Mouse (Mus musculus): Measurements from ENCODE around the gene Ccdc169. TPM values are rescaled to one million over a fixed set of nuclear protein-coding genes. Genes with fewer than 3 reads are reported as not detected.

Ccdc169 gene
- polyA plus RNA-seq, 1 experiment, result not detected

DNA sequence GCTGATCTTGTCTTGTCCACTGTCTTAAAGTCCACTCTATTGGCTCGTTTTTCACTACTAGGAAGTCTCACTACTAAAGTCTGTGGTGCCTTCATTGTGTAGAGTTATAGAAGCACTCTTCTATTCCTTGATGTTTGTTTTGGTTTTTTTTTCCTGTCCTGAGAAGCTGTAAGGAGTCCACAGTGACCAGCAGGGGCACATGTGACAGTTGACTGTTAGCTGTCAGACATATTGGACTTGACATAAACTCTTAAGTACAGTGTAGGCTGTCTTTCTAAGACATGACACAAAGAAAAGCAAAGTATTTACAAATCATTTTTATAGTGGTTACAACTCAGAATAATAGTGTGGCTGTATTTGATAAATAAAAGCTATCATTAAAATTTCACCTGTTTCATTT is 22.1 kb upstream of the Ccdc169 start:
- TF ChIP-seq TAL1 (IDR thresholded peaks at IDR 0.05; ENCODE audit: low read length) (no peak), GATA1 (IDR thresholded peaks at IDR 0.05; ENCODE audit: low read length) (no peak)
- H3K4me1 ChIP-seq (ENCODE audit: control insufficient read depth), result peaks cover 15% of the 10 kb centered on the region
- H3K9me3 ChIP-seq (ENCODE audit: control insufficient read depth, low read length), result no peaks in the 10 kb centered on the region
- peaks cover 18% of the 10 kb centered on the region for H3K36me3 ChIP-seq (ENCODE audit: control insufficient read depth)
- H3K27me3 ChIP-seq (ENCODE audit: control insufficient read depth), result no peaks in the 10 kb centered on the region
- no peak overlapping the region for H3K4me3 ChIP-seq (replicated peaks)

DNA sequence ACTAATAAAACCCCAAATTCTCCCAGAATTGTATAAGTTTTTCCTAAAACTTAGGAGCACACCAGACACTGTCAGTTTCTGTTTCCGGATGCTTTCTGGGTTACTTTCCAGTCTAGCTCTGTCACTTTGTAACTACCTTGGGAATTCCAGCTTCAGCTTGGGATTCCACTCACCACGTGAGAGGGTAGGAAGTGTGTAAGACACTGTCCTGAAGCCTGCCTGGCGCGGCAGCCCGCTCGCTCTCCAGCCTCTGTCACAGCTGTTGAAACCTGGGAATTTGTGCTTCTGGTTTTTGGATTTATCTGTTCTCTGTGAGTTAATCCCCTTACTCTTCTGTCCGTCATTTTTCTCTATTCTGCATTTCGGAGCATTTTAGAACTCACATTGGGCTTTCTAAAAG is 21.1 kb upstream of the Ccdc169 start:
- Histone ChIP-seq H3K27me3 (ENCODE audit: control insufficient read depth) (no peaks in the 10 kb centered on the region), H3K36me3 (ENCODE audit: control insufficient read depth) (peaks cover 18% of the 10 kb centered on the region), H3K4me1 (ENCODE audit: control insufficient read depth) (peaks cover 15% of the 10 kb centered on the region), H3K9me3 (ENCODE audit: control insufficient read depth, low read length) (no peaks in the 10 kb centered on the region), H3K4me3 (replicated peaks) (no peak overlapping the region)
- no peak for TF ChIP-seq GATA1 (IDR thresholded peaks at IDR 0.05; ENCODE audit: low read length)
- TF ChIP-seq TAL1 (IDR thresholded peaks at IDR 0.05; ENCODE audit: low read length), result no peak

GRCm38 (mm10) chr3:55119275-55119898 is 17.8 kb upstream of the Ccdc169 start:
- H3K4me1 ChIP-seq (ENCODE audit: control insufficient read depth), result peaks cover 2% of the 10 kb centered on the region; the same call in 1 of the 2 replicates
- TF ChIP-seq GATA1 (IDR thresholded peaks at IDR 0.05; ENCODE audit: low read length) (no peak), TAL1 (IDR thresholded peaks at IDR 0.05; ENCODE audit: low read length) (no peak)
- no peak overlapping the region for H3K4me3 ChIP-seq (replicated peaks)
- H3K27me3 ChIP-seq (ENCODE audit: control insufficient read depth), result no peaks in the 10 kb centered on the region
- H3K9me3 ChIP-seq (ENCODE audit: control insufficient read depth, low read length), result no peaks in the 10 kb centered on the region
- peaks cover 34% of the 10 kb centered on the region for H3K36me3 ChIP-seq (ENCODE audit: control insufficient read depth)

DNA sequence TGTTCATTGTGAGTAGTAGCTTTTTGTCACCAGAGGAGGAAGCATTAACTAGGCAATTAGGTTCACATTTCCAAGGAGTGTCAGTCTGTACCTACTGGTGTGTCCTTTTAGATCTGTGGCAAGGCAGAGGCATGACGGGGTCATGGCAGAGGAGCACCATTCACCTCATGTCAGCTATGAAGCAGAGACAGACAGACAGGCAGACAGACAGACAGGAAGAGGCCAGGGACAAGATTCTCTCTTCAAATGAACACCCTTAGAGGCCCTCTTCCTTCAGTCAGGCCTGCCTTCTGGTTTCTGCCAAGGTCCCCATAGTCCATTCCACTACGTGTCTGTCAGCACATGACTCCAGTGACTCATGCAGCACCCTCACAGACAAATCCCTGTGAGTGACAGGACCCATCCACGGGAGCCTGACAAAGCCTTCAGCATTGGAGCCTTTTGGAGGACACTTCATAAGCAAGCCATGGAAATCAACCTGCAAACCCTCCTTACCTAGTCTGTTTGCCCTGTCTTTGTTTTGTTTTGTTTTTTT is 14.7 kb upstream of the Ccdc169 start:
- Histone ChIP-seq H3K4me1 (ENCODE audit: control insufficient read depth) (no peaks in the 10 kb centered on the region), H3K4me3 (replicated peaks) (no peak overlapping the region), H3K36me3 (ENCODE audit: control insufficient read depth) (peaks cover 44% of the 10 kb centered on the region), H3K9me3 (ENCODE audit: control insufficient read depth, low read length) (no peaks in the 10 kb centered on the region), H3K27me3 (ENCODE audit: control insufficient read depth) (no peaks in the 10 kb centered on the region)
- TF ChIP-seq GATA1 (IDR thresholded peaks at IDR 0.05; ENCODE audit: low read length), result no peak
- no peak for TF ChIP-seq TAL1 (IDR thresholded peaks at IDR 0.05; ENCODE audit: low read length)

GRCm38 (mm10) chr3:55123064-55123463 is 14.1 kb upstream of the Ccdc169 start:
- no peaks in the 10 kb centered on the region for H3K4me1 ChIP-seq (ENCODE audit: control insufficient read depth)
- TF ChIP-seq TAL1 (IDR thresholded peaks at IDR 0.05; ENCODE audit: low read length), result no peak
- TF ChIP-seq GATA1 (IDR thresholded peaks at IDR 0.05; ENCODE audit: low read length), result no peak
- no peaks in the 10 kb centered on the region for H3K9me3 ChIP-seq (ENCODE audit: control insufficient read depth, low read length)
- no peaks in the 10 kb centered on the region for H3K27me3 ChIP-seq (ENCODE audit: control insufficient read depth)
- no peak overlapping the region for H3K4me3 ChIP-seq (replicated peaks)
- H3K36me3 ChIP-seq (ENCODE audit: control insufficient read depth), result peaks cover 43% of the 10 kb centered on the region

DNA sequence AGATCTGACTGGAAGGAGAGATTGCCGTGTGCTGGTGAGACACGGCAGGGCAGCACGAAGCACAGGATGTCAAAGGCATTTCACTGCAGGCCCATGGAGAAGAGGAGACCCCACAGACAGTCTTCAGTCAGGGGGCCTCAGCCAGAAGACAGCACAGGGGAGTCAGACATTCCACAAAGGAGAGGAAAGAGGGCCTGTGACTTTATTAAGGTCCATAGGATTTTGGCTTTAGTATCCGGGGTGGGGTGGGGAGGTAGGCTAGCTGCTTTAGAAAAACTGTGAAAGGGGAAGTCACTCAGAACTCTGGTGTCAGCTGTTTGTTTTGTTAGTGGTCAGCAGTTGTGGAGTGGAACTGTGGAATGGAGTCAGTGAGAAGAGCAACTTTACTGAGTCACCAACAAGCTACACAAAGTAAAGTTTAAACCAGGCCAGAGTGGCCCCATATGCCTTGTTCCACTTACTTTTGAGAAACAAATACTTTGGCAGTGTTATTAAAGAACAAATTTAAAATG is 7.9 kb upstream of the Ccdc169 start:
- TF ChIP-seq GATA1 (IDR thresholded peaks at IDR 0.05; ENCODE audit: low read length) (no peak), TAL1 (IDR thresholded peaks at IDR 0.05; ENCODE audit: low read length) (no peak)
- no peaks in the 10 kb centered on the region for H3K4me1 ChIP-seq (ENCODE audit: control insufficient read depth)
- H3K4me3 ChIP-seq (replicated peaks), result no peak overlapping the region
- H3K9me3 ChIP-seq (ENCODE audit: control insufficient read depth, low read length), result no peaks in the 10 kb centered on the region
- H3K36me3 ChIP-seq (ENCODE audit: control insufficient read depth), result peaks cover 45% of the 10 kb centered on the region
- H3K27me3 ChIP-seq (ENCODE audit: control insufficient read depth), result no peaks in the 10 kb centered on the region

DNA sequence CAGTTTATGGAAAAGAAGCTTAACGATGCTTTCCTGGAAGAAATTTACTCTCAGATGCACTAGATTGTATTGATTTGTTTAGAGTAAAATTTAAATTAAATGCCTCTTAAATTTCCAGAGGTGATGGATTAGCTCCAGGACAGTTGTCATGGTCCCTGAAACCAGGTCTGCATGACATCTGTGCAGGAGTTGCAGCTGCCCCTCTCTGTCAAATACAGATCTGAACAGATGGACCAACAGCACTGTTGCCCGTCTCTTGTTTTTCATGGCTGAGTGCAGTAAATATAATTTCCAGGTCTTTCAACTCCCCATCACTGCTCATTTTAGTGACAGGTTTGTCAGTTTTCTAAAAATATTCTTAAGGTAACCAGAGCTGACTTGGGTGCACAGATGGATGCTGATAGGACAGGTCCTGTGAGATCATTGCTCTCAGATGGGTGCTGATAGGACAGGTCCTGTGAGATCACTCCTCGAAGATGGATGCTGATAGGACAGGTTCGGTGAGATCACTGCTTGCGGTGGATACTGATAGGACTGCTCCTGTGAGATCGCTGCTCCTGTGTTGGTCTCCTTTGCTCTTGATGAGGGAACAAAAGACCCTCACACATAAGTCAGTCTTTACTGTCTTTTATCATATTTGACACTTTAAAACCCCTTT is 5.4 kb upstream of the Ccdc169 start:
- H3K9me3 ChIP-seq (ENCODE audit: control insufficient read depth, low read length), result no peaks in the 10 kb centered on the region
- H3K4me3 ChIP-seq (replicated peaks), result no peak overlapping the region
- TF ChIP-seq GATA1 (IDR thresholded peaks at IDR 0.05; ENCODE audit: low read length) (no peak), TAL1 (IDR thresholded peaks at IDR 0.05; ENCODE audit: low read length) (no peak)
- H3K36me3 ChIP-seq (ENCODE audit: control insufficient read depth), result peaks cover 44% of the 10 kb centered on the region
- no peaks in the 10 kb centered on the region for H3K27me3 ChIP-seq (ENCODE audit: control insufficient read depth)
- H3K4me1 ChIP-seq (ENCODE audit: control insufficient read depth), result no peaks in the 10 kb centered on the region

DNA sequence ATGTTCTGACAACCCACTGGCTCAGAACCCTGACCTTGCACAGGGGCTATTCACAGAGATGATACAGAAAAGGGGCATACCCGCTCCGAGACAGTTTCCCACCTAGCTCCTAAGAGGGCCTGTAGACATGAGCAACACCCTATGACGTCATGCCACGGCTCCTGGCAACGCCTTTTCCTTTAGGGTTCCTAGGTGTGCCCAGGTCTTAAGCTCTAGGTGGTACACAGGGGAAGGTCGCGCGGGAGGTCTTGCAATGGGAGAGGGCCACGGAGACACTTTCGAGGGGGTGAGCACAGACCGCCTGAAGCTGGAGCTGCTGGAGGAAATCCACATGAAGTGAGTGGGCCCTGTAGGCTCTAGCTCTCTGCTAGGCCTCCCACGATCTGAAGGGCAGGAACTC is 2.7 kb downstream of the Ccdc169 start:
- TF ChIP-seq TAL1 (IDR thresholded peaks at IDR 0.05; ENCODE audit: low read length), result no peak
- no peak for TF ChIP-seq GATA1 (IDR thresholded peaks at IDR 0.05; ENCODE audit: low read length)
- Histone ChIP-seq H3K4me3 (replicated peaks) (no peak overlapping the region), H3K9me3 (ENCODE audit: control insufficient read depth, low read length) (no peaks in the 10 kb centered on the region), H3K27me3 (ENCODE audit: control insufficient read depth) (no peaks in the 10 kb centered on the region), H3K36me3 (ENCODE audit: control insufficient read depth) (peaks cover 8% of the 10 kb centered on the region), H3K4me1 (ENCODE audit: control insufficient read depth) (no peaks in the 10 kb centered on the region)

DNA sequence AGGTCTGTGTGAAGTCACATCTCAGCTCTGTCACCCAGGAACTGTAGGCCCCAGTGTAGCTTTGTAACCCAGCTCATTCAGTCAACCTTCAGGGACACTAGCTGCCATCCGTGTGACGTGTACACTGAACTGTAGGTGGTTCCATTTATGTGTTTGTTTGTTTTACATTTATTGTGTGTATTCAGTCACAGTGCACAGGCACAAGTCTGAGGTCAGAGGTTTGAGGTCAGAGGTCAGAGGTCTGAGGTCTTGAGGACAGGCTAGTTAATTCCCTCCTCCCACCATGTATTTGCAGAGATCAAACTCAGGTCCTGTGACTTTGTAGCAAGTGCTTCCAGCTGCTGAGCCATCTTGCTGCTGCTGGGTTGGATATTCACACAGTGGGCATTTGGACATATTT is 4.3 kb downstream of the Ccdc169 start:
- H3K36me3 ChIP-seq (ENCODE audit: control insufficient read depth), result peaks cover 2% of the 10 kb centered on the region; the same call in 1 of the 2 replicates
- TF ChIP-seq GATA1 (IDR thresholded peaks at IDR 0.05; ENCODE audit: low read length) (no peak), TAL1 (IDR thresholded peaks at IDR 0.05; ENCODE audit: low read length) (no peak)

More for the DNA sequence above, 4.3 kb downstream of the Ccdc169 start:
- H3K27me3 ChIP-seq (ENCODE audit: control insufficient read depth), result no peaks in the 10 kb centered on the region
- H3K4me3 ChIP-seq (replicated peaks), result no peak overlapping the region
- H3K4me1 ChIP-seq (ENCODE audit: control insufficient read depth), result no peaks in the 10 kb centered on the region
- no peaks in the 10 kb centered on the region for H3K9me3 ChIP-seq (ENCODE audit: control insufficient read depth, low read length)
